Mouse (Mus musculus): ENCODE data around the gene Dnajc11. TPM values are rescaled to one million over a fixed set of nuclear protein-coding genes. Genes with fewer than 3 reads are reported as not detected.

Gene Dnajc11
- 10 to 100 TPM; 70.8 to 74.7 TPM for total RNA-seq (2021)
- long read RNA-seq, experiment 1, transcript Dnajc11-201 (16 exons, 3,151 nt) = major isoform, 131 of 156 reads
- long read RNA-seq, experiment 1, partial matches to known transcripts = 7 of 156 reads
- long read RNA-seq, experiment 1, other reads (novel, unspliced or antisense) = 17 of 156 reads
- long read RNA-seq, experiment 2, transcript Dnajc11-201 (16 exons, 3,151 nt) = major isoform, 114 of 129 reads
- long read RNA-seq, experiment 2, partial matches to known transcripts = 2 of 129 reads
- long read RNA-seq, experiment 2, other reads (novel, unspliced or antisense) = 13 of 129 reads

GRCm38 (mm10) chr4:151933505-151934214, at the start of gene Dnajc11:
TSS of gene Dnajc11 (plus strand) at chr4:151933691.
- peak; percentile 92 to 93 for DNase-seq (ENCODE audit: low spot score in 2 of 2)
- intact Hi-C loops (cut with DNase I) = no loop called here

- DNase-seq (ENCODE audit: low spot score in 2 of 2) = no peak
- intact Hi-C loops (cut with DNase I) = no loop called here
Measured at GRCm38 (mm10) chr4:151893241-151893640, 40.2 kb upstream of the Dnajc11 start.

GRCm38 (mm10) chr4:151894926-151895325, 38.6 kb upstream of the Dnajc11 start:
- DNase-seq (ENCODE audit: low spot score in 2 of 2) = no peak
- intact Hi-C loops (cut with DNase I) = no loop called here

GRCm38 (mm10) chr4:151895624-151896023, 37.9 kb upstream of the Dnajc11 start:
- intact Hi-C loops (cut with DNase I) = no loop called here
- no peak for DNase-seq (ENCODE audit: low spot score in 2 of 2)

GRCm38 (mm10) chr4:151897069-151897617, 36.3 kb upstream of the Dnajc11 start:
- intact Hi-C loops (cut with DNase I) = no loop called here

GRCm38 (mm10) chr4:151898600-151899245, 34.8 kb upstream of the Dnajc11 start:
- intact Hi-C loops (cut with DNase I) = no loop called here
- no peak for DNase-seq (ENCODE audit: low spot score in 2 of 2)

More at GRCm38 (mm10) chr4:151897069-151897617, 36.3 kb upstream of the Dnajc11 start:
- DNase-seq (ENCODE audit: low spot score in 2 of 2) = no peak

GRCm38 (mm10) chr4:151899707-151900384, 33.6 kb upstream of the Dnajc11 start:
- DNase-seq (ENCODE audit: low spot score in 2 of 2) = no peak
- intact Hi-C loops (cut with DNase I) = no loop called here

GRCm38 (mm10) chr4:151900735-151901134, 32.8 kb upstream of the Dnajc11 start:
- intact Hi-C loops (cut with DNase I) = no loop called here
- no peak for DNase-seq (ENCODE audit: low spot score in 2 of 2)

GRCm38 (mm10) chr4:151901422-151901821, 32.1 kb upstream of the Dnajc11 start:
- intact Hi-C loops (cut with DNase I) = no loop called here
- DNase-seq (ENCODE audit: low spot score in 2 of 2) = no peak

GRCm38 (mm10) chr4:151902046-151902688, 31.3 kb upstream of the Dnajc11 start:
- intact Hi-C loops (cut with DNase I) = no loop called here
- DNase-seq (ENCODE audit: low spot score in 2 of 2) = no peak

- intact Hi-C loops (cut with DNase I) = no loop called here
- peak in 1 of 2 experiments; percentile 33 for DNase-seq (ENCODE audit: low spot score in 2 of 2)
Measured at GRCm38 (mm10) chr4:151902689-151903241, 30.7 kb upstream of the Dnajc11 start.

GRCm38 (mm10) chr4:151904098-151904497, 29.4 kb upstream of the Dnajc11 start:
- no peak for DNase-seq (ENCODE audit: low spot score in 2 of 2)
- intact Hi-C loops (cut with DNase I) = no loop called here

- intact Hi-C loops (cut with DNase I) = no loop called here
- DNase-seq (ENCODE audit: low spot score in 2 of 2) = no peak
Measured at GRCm38 (mm10) chr4:151905621-151906020, 27.9 kb upstream of the Dnajc11 start.

GRCm38 (mm10) chr4:151907577-151908343, 25.7 kb upstream of the Dnajc11 start:
- intact Hi-C loops (cut with DNase I) = no loop called here
- DNase-seq (ENCODE audit: low spot score in 2 of 2) = no peak

- intact Hi-C loops (cut with DNase I) = no loop called here
- DNase-seq (ENCODE audit: low spot score in 2 of 2) = no peak
Measured at GRCm38 (mm10) chr4:151908809-151909208, 24.7 kb upstream of the Dnajc11 start.

GRCm38 (mm10) chr4:151916271-151916670, 17.2 kb upstream of the Dnajc11 start:
- peak in 1 of 2 experiments; percentile 18 for DNase-seq (ENCODE audit: low spot score in 2 of 2)
- intact Hi-C loops (cut with DNase I) = loop anchor here (10.0 kb wide), 1 partner anchor 761 kb away; no protein-coding TSS in a partner anchor

- no peak for DNase-seq (ENCODE audit: low spot score in 2 of 2)
- intact Hi-C loops (cut with DNase I) = loop anchor here (10.0 kb wide), 1 partner anchor 764 kb away; no protein-coding TSS in a partner anchor
Measured at GRCm38 (mm10) chr4:151919135-151919840, 14.2 kb upstream of the Dnajc11 start.
